Mouse (Mus musculus) left cerebral cortex, adult 8-10 months (tissue): ENCODE data around the gene Zfp503. TPM values are rescaled to one million over a fixed set of nuclear protein-coding genes. Genes with fewer than 3 reads are reported as not detected.

Source experiments
- DNase-seq, 2 experiments: peaks; one replicate each; pipeline ENCODE4 v3.0.0; 2022; ENCODE audit warnings: low spot score in 2 of 2
- total RNA-seq, 4 experiments: library from RNA; stranded (reverse); gene quantifications; 2 replicates each; pipeline ENCODE4 v1.2.4; 2022

Gene Zfp503
- 1 to 10 TPM; 3.7 to 6.1 (median 5.1) TPM for total RNA-seq

- DNase-seq = peak in 1 of 2 experiments; percentile 33
These were observed at the start of gene Zfp503 for GRCm38 (mm10) chr14:21989291-21989913. TSS of gene Zfp503 (minus strand) at chr14:21989601.

- no peak for DNase-seq
These were observed 48.2 kb upstream of the Zfp503 start for GRCm38 (mm10) chr14:22037498-22038131.

DNA sequence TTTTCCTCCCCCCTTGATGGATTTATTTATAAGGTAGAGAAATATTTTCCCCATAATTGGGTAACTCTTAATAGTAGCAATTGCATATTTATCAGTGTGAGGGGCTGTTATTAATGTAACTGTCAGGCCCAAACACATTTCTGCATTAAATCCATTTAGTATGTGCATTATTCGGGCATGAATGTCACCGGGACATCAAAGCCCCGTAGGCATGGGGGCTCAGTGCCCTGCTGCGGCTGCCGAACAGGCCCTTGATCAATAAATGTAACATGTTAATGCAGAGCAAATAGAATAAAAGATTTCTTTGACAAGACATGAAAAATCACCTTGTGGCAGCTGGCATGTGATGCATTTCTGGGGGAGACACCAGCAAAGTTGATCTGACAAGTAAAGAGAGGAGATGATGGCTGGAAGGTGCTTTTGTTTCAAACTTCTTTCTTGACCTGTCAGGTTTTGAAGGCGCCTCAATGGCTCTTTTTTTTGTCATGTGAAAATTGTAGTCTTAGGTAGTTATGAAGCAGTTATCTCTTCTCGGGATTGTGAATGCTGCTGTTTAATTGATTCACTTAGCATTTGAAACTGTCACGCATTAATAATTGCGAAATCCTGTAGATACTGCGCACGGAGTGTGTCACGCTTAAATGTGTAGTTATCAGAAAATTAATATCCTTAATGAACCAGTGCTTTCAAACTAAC lies 47.5 kb upstream of the Zfp503 start:
- DNase-seq = no peak

GRCm38 (mm10) chr14:22036338-22036737 lies 46.9 kb upstream of the Zfp503 start:
- no peak for DNase-seq

DNA sequence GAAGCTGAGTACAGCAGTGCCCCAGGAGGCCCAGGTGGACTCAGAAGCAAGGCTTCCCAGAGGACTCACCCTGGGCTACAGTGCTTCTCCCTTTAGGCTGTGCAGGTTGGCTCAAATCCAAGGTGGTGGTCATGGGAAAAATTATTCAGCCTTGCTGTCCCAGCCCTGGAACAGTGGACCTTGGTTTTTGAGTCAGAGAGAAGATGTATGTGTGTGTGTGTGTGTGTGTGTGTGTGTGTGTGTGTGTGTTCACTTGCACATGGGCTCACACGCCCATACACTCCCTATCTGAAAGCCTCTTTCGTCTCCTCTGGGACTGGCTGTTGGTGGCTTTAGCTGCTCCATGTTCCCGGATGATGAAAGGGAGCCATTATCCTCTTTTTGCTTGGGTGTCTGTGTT lies 46.5 kb upstream of the Zfp503 start:
- DNase-seq = no peak

- DNase-seq = no peak
These were observed 34.1 kb upstream of the Zfp503 start for GRCm38 (mm10) chr14:22023533-22023932.

DNA sequence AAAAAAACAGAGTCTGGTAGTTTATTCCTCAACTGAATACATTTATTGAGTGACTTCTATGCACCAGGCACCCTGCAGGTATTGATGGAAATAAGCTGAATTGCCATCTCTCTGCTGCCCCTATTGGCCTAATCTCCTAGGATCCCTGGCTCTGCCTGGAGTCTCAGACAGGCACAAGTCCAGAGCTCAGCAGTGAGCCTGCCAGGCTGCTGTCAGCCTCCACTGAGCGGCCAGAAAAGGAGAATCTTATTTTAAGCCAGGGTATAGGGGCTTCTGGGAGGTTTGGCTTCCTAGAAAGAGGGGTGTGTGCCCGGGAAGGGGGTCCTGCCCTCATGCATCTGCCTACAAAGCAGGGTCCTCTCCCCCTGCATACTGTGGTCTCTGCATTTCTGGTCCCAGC lies 31.5 kb upstream of the Zfp503 start:
- DNase-seq = no peak

GRCm38 (mm10) chr14:22019949-22020845 lies 30.8 kb upstream of the Zfp503 start:
- DNase-seq = no peak

DNA sequence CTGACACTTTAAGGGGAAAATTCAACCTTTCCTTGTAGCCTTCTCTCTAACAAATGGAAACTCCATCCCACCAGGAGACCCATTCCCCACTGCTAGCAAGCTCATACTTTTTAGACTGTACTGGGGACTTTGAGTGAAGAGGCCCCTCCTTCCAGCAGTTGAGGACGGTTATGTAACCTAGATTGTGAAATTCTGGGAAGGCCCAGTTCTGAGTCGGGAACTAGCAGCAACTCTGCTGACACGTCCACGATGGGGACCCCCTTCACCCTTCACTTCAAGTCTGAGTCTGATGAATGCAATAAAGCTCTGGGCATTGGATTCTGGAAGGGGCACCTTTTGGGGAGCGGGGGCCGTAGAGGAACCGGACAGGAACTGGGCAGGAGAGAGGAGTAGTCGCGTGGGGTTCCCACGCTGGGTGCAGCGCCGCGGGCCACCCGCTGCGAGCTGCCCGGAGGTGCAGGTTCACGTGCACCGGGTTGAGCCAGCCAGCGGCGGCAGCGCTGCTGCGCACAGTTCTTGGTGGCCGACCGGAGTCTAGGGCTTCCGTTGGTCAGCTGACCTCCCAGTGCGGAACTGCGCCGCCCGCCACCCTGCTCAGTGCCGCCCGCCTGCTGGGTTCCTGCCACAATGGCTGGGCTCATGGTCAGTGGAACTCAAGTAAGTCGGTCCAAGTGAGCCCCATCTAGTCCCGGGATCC lies 30.0 kb upstream of the Zfp503 start, which contains the start of gene Lrmda:
Gene Lrmda (plus strand): TSS at position 461 of the 697 bp plus-strand sequence.
- DNase-seq = peak; percentile 11 to 36

DNA sequence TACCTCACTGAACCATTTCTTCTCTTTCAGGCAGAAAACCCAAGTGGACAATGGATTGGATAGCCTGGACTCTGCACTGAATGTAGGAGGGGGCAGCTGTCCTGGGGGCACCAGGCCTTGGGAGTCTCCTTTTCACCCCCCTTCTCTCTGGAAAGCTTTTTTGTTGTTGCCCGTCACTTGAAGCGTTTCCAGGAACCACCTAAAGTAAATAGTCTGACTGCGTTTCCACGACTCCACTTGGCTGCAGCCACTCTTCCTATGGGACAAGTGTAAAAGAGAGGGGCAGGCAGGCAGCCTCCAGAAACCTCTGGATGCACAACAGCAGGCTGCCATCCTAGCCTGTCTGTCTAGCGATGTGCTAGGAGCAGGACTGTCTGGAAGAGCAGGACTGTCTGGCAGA lies 27.6 kb upstream of the Zfp503 start:
- DNase-seq = no peak

DNA sequence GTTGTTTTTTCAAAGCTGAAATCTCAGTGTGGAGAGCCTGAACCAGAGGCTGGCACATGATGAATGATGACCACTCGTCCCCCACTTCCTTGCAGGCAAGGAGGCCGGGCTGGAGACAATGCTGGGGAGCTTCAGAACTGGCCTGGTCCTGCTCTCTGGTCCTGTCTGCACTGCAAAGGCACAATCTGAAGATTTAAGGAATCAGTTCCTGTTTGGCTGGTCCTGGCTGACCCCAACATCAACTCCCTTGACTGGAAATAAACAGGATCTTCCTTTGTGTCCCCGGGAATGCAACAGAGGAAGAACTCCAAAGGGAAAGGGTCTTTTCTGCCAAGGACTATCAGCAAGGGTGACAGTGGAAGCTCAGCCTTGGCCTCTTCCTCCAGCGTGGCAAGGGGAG lies 25.4 kb upstream of the Zfp503 start:
- no peak for DNase-seq

- DNase-seq = no peak
These were observed 24.9 kb upstream of the Zfp503 start for GRCm38 (mm10) chr14:22014315-22014714.

DNA sequence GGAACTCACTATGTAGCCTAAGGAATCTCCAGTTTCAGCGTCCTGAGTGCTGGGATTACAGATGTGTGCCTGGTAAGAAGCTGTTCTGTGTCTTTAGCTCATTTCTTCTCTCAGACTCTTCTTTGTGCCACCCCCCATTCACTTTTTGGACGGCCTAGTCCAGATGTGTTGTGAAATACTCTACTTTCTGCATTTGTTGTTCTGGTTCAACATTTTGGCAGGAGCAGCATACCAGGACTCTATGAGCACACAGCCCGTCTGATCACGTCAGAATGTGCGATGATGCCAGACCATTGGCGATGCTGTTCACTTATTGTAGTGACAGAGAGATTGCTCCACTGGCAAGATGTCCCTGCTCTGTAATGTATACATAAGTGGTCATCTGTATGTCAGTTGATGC lies 17.6 kb upstream of the Zfp503 start:
- no peak for DNase-seq

- no peak for DNase-seq
These were observed 15.5 kb upstream of the Zfp503 start for GRCm38 (mm10) chr14:22004943-22005342.

DNA sequence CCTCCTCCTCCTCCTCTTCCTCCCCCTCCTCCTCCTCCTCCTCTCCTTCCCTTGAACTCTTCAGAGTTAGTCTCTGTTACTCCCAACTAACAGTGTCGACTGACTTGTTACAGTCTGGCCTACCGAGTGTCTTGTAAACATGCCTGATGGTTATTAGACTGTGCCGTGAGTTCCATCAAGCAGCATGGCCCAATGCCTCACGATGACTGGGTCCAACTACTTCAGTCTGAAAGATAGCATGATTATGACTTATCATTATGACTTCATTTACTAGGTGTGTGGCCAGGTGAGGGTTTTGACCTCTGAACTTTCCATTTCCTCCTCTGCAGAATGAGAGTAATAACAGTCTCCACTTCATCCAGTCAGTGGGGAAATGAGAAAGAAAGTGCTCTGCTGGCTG lies 14.2 kb upstream of the Zfp503 start:
- DNase-seq = no peak

DNA sequence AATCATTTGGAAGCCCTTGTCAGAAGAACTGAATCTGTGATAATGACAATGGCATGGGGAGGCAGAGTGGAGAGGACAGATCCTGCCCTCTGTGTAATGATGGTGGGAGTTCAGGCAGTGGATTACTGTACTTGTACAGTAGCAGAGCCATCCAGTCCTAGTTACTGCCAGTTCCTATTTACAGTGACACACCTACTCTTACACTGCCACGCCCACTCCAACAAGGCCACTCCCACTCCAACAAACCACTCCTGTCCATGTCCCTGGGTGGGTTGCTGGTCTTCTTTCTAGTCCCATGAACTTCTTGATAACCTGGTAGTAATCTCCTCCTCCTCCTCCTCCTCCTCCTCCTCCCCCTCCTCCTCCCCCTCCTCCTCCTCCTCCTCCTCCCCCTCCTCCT lies 13.8 kb upstream of the Zfp503 start:
- DNase-seq = no peak

DNA sequence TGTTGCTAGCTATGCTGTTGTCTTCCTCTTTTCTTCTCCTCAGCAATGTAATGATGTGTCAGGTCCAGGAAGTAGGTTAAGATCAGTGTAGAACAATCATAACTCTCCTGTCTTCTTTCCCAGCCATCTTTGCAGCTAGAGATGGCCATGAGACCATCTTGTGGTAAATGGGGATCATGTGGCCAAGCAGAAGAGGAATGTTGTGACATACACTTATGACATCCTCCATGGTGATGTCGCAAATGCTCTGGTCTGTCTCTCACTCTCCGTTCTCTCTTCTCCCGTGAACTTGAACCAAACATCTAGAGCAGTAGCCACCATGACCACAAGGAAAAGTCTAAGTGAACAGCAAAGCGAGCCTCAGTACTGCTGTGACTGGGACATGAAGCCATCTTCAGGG lies 10.2 kb upstream of the Zfp503 start:
- no peak for DNase-seq

GRCm38 (mm10) chr14:21995031-21995754 lies 5.8 kb upstream of the Zfp503 start:
- no peak for DNase-seq

GRCm38 (mm10) chr14:21994061-21994990 lies 4.9 kb upstream of the Zfp503 start:
- no peak for DNase-seq
